ENCODE assay signal across 8 mouse cellular contexts in the genomic region with DNA sequence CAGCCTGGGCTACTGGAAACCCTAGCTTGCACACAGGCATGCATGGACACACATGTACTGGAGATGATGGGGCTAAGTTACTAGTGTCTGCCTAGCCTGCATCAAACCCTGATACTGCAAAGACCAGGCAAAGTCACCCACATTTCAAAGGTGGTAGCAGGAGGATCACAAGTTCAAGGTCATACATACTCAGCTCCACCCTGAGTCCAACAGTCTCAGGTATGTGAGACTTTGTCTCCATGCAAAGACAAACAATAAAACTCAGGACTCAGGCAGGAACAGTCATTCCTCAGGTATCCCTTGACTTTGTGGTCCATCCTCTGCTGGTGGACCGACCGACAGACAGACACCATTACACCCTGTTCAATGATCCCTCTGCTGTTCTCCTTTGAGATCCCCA. TPM values are rescaled to one million over a fixed set of nuclear protein-coding genes. Genes with fewer than 3 reads are reported as not detected.
DNase-seq lines count a peak whose midpoint lies in the region; ATAC-seq and TF ChIP-seq lines count a peak whose summit lies in the region.

No protein-coding gene starts in this region.

- no peaks in the 10 kb centered on the region for H3K36me3 ChIP-seq in heart, embryonic 12.5 days
- H3K36me3 ChIP-seq in C2C12 (ENCODE audit: control insufficient read depth, insufficient read depth) = no peaks in the 10 kb centered on the region
- no peaks in the 10 kb centered on the region for H3K36me3 ChIP-seq in forebrain, embryonic 10.5 days (replicated peaks)
- no peaks in the 10 kb centered on the region for H3K36me3 ChIP-seq in liver, embryonic 11.5 days (ENCODE audit: control insufficient read depth, insufficient read depth, low read length)

- no peak for DNase-seq in heart, adult 11 months
- no peak for DNase-seq in forebrain, embryonic 10.5 days (ENCODE audit: extremely low spot score, low spot score)
- no peak for DNase-seq in liver, embryonic 11.5 days (ENCODE audit: low spot score)
- DNase-seq in urinary bladder, adult 18-20 months (ENCODE audit: low spot score in 2 of 2) = no peak
- DNase-seq in spleen, postnatal 10 days (ENCODE audit: low spot score in 2 of 2) = no peak
- DNase-seq in natural killer cell, adult 2 months (ENCODE audit: low spot score in 2 of 2) = no peak

- no peak for ATAC-seq in heart, embryonic 12.5 days (ENCODE audit: insufficient number of reproducible peaks, low FRiP score)
- ATAC-seq in liver, embryonic 11.5 days (replicated peaks; ENCODE audit: low FRiP score) = no peak

- no peak for TF ChIP-seq CTCF in C2C12 (IDR thresholded peaks at IDR 0.05; ENCODE audit: control insufficient read depth, insufficient read depth, insufficient read length)

- H3K4me3 ChIP-seq in heart, embryonic 12.5 days = peak overlapping the region; percentile 38
- peak overlapping the region; percentile 24 for H3K4me3 ChIP-seq in C2C12 (ENCODE audit: insufficient read depth, poor library complexity, severe bottlenecking)
- H3K4me3 ChIP-seq in forebrain, embryonic 10.5 days = peak overlapping the region; percentile 51
- H3K4me3 ChIP-seq in liver, embryonic 11.5 days (ENCODE audit: low read depth, low read length) = peak overlapping the region; percentile 45

- H3K79me3 ChIP-seq in C2C12 (ENCODE audit: low read depth) = no peaks in the 10 kb centered on the region

- H3K4me1 ChIP-seq in heart, embryonic 12.5 days (replicated peaks) = peaks cover 62% of the 10 kb centered on the region
- H3K4me1 ChIP-seq in forebrain, embryonic 10.5 days = peaks cover 65% of the 10 kb centered on the region
- H3K4me1 ChIP-seq in liver, embryonic 11.5 days (replicated peaks; ENCODE audit: control insufficient read depth, insufficient read depth, low read length) = peaks cover 22% of the 10 kb centered on the region

- no peaks in the 10 kb centered on the region for H3K27me3 ChIP-seq in heart, embryonic 12.5 days (replicated peaks)
- no peaks in the 10 kb centered on the region for H3K27me3 ChIP-seq in C2C12 (ENCODE audit: control insufficient read depth, insufficient read depth, insufficient read length)
- peaks cover 82% of the 10 kb centered on the region for H3K27me3 ChIP-seq in forebrain, embryonic 10.5 days (ENCODE audit: poor library complexity, severe bottlenecking)
- 0 out of 2 replicates have a peak, but pooled peaks cover 2% of the 10 kb centered on the region for H3K27me3 ChIP-seq in liver, embryonic 11.5 days (replicated peaks; ENCODE audit: control insufficient read depth, insufficient read depth, low read length)

- H3K9ac ChIP-seq in heart, embryonic 12.5 days = peak overlapping the region; percentile 76
- H3K9ac ChIP-seq in liver, embryonic 11.5 days (ENCODE audit: low read depth, low read length) = peak overlapping the region; percentile 51

- H3K27ac ChIP-seq in heart, embryonic 12.5 days (ENCODE audit: poor library complexity, severe bottlenecking) = peak overlapping the region; percentile 91
- peak overlapping the region; percentile 84; the same call in 1 of the 2 replicates for H3K27ac ChIP-seq in forebrain, embryonic 10.5 days
- peak overlapping the region; percentile 30; the same call in 1 of the 2 replicates for H3K27ac ChIP-seq in liver, embryonic 11.5 days (ENCODE audit: low read depth, low read length)

- H3K79me2 ChIP-seq in C2C12 (ENCODE audit: control insufficient read depth, insufficient read depth) = no peaks in the 10 kb centered on the region

- 63% methylated on average over 2 of the region's 2 CpGs for WGBS in heart, embryonic 12.5 days
- WGBS in forebrain, embryonic 10.5 days = 73% methylated on average over 2 of the region's 2 CpGs
- 40% methylated on average over 2 of the region's 2 CpGs for WGBS in liver, embryonic 11.5 days

- peak overlapping the region; percentile 71 for H3K4me2 ChIP-seq in heart, embryonic 12.5 days
- H3K4me2 ChIP-seq in liver, embryonic 11.5 days = peak overlapping the region; percentile 74

- no peaks in the 10 kb centered on the region for H3K9me3 ChIP-seq in heart, embryonic 12.5 days (replicated peaks)
- no peaks in the 10 kb centered on the region for H3K9me3 ChIP-seq in forebrain, embryonic 10.5 days
- no peaks in the 10 kb centered on the region for H3K9me3 ChIP-seq in liver, embryonic 11.5 days (ENCODE audit: control insufficient read depth, low read length)

- no peak overlapping the region for H3ac ChIP-seq in C2C12 (ENCODE audit: control insufficient read depth, insufficient read length, low read depth)

TF ChIP-seq in C2C12, 6 proteins besides CTCF, POLR2A, EP300 and RAD21:
- TF ChIP-seq CEBPB (IDR thresholded peaks at IDR 0.05; ENCODE audit: low read depth) (no peak), MYOD1 (IDR thresholded peaks at IDR 0.05; ENCODE audit: control insufficient read depth, insufficient read length, low read depth) (no peak), USF1 (IDR thresholded peaks at IDR 0.05; ENCODE audit: low read depth) (no peak), MYOG (IDR thresholded peaks at IDR 0.05; ENCODE audit: control insufficient read depth, extremely low read depth, insufficient read length) (no peak), FOSL1 (IDR thresholded peaks at IDR 0.05; ENCODE audit: insufficient read depth, low read length, poor library complexity, severe bottlenecking) (no peak), MAX (IDR thresholded peaks at IDR 0.05) (no peak)

RNA-seq across cellular contexts. Expression of gene Irf1, which starts 7.4 kb away (rescaled TPM):
- 9.8 and 11.3 TPM in 2 replicates for polyA plus RNA-seq in heart, embryonic 12.5 days (2016; fragmentation: Nextera tagmentation; extraction: Ambion mirVana)
- 26.7 TPM for polyA plus RNA-seq in C2C12 (2012; fragmentation: generic; extraction: Trizol)
- 3.7 and 4.9 TPM in 2 replicates for polyA plus RNA-seq in forebrain, embryonic 10.5 days (2016; fragmentation: Nextera tagmentation; extraction: Ambion mirVana)
- 8.4 and 8.7 TPM in 2 replicates for polyA plus RNA-seq in liver, embryonic 11.5 days (2014; fragmentation: Nextera tagmentation; extraction: Ambion mirVana)

RNA-seq across cellular contexts. Expression of gene Gm17334, which starts 10.6 kb away (rescaled TPM):
- 0.22 TPM in 1 of 2 replicates, not detected in the other for polyA plus RNA-seq in heart, embryonic 12.5 days (2016; fragmentation: Nextera tagmentation; extraction: Ambion mirVana)
- 0.18 TPM for polyA plus RNA-seq in C2C12 (2012; fragmentation: generic; extraction: Trizol)
- polyA plus RNA-seq in forebrain, embryonic 10.5 days (2016; fragmentation: Nextera tagmentation; extraction: Ambion mirVana) = not detected in 2 replicates
- polyA plus RNA-seq in liver, embryonic 11.5 days (2014; fragmentation: Nextera tagmentation; extraction: Ambion mirVana) = not detected in 2 replicates

RNA-seq across cellular contexts. Expression of gene Il5, which starts 41.8 kb away (rescaled TPM):
- not detected in 2 replicates for polyA plus RNA-seq in heart, embryonic 12.5 days (2016; fragmentation: Nextera tagmentation; extraction: Ambion mirVana)
- not detected for polyA plus RNA-seq in C2C12 (2012; fragmentation: generic; extraction: Trizol)
- polyA plus RNA-seq in forebrain, embryonic 10.5 days (2016; fragmentation: Nextera tagmentation; extraction: Ambion mirVana) = 0.11 TPM in 1 of 2 replicates, not detected in the other
- polyA plus RNA-seq in liver, embryonic 11.5 days (2014; fragmentation: Nextera tagmentation; extraction: Ambion mirVana) = not detected in 2 replicates

RNA-seq across cellular contexts. Expression of gene Rad50, which starts 55.3 kb away (rescaled TPM):
- polyA plus RNA-seq in heart, embryonic 12.5 days (2016; fragmentation: Nextera tagmentation; extraction: Ambion mirVana) = 24.0 and 25.6 TPM in 2 replicates
- polyA plus RNA-seq in C2C12 (2012; fragmentation: generic; extraction: Trizol) = 7.9 TPM
- 27.4 and 27.8 TPM in 2 replicates for polyA plus RNA-seq in forebrain, embryonic 10.5 days (2016; fragmentation: Nextera tagmentation; extraction: Ambion mirVana)
- polyA plus RNA-seq in liver, embryonic 11.5 days (2014; fragmentation: Nextera tagmentation; extraction: Ambion mirVana) = 36.4 and 37.5 TPM in 2 replicates

Comparison
In these comparisons a context has a peak if more than half of its experiments do, and no peak if none do; other contexts are left out.
1. H3K27ac ChIP-seq: peak in every context shown above with its lines; median percentile 91 in heart, embryonic 12.5 days; 84 in forebrain, embryonic 10.5 days; 30 in liver, embryonic 11.5 days.